Mouse (Mus musculus) heart, adult 2 months (tissue): ENCODE results near the gene Irf1. TPM values are rescaled to one million over a fixed set of nuclear protein-coding genes. Genes with fewer than 3 reads are reported as not detected.
A peak's percentile ranks its signal among the peaks of the same experiment; 100 is the strongest.

Experiments used
- DNase-seq, 2 experiments: peaks; one replicate each; pipeline ENCODE4 v3.0.0; 2021
- H3K27ac ChIP-seq: fragments of 200-600 bp; 2 replicates; pipeline ENCODE4 v1.8.1; 2022
- H3K27me3 ChIP-seq: fragments of 200-500 bp; 2 replicates; pipeline ENCODE4 v1.6.1; 2012; ENCODE audit warnings: mild to moderate bottlenecking, low read length, inconsistent platforms, mixed read lengths; ENCODE audit not compliant: control insufficient read depth, insufficient read depth
- H3K36me3 ChIP-seq: fragments of 200-500 bp; 2 replicates; pipeline ENCODE4 v1.6.1; 2012; ENCODE audit warnings: low read length, inconsistent platforms; ENCODE audit not compliant: control insufficient read depth, insufficient read depth
- H3K4me1 ChIP-seq: fragments of 200-500 bp; 2 replicates; pipeline ENCODE4 v1.6.1; 2011; ENCODE audit warnings: low read length; ENCODE audit not compliant: control insufficient read depth, insufficient read depth
- H3K4me3 ChIP-seq: fragments of 200-600 bp; 2 replicates; pipeline ENCODE4 v1.8.1; 2022
- H3K79me2 ChIP-seq: fragments of 200-500 bp; replicated peaks from 2 replicates; pipeline ENCODE4 v1.6.1; 2012; ENCODE audit warnings: mild to moderate bottlenecking, inconsistent platforms, low read length, moderate library complexity, mixed read lengths; ENCODE audit not compliant: control insufficient read depth, insufficient read depth
- H3K9ac ChIP-seq: fragments of 200-500 bp; 2 replicates; pipeline ENCODE4 v1.6.1; 2012; ENCODE audit warnings: low read depth, mild to moderate bottlenecking, control low read depth, inconsistent platforms, low read length, mixed read lengths
- CTCF ChIP-seq: fragments of 200-600 bp; IDR thresholded peaks from 2 replicates; pipeline ENCODE4 v1.8.1; 2022; ENCODE audit warnings: antibody characterized with exemption, mild to moderate bottlenecking, moderate library complexity
- EP300 ChIP-seq: fragments of 200-500 bp; IDR thresholded peaks from 2 replicates; pipeline ENCODE4 v1.6.1; 2011; ENCODE audit warnings: low read depth, low read length, control low read depth; ENCODE audit not compliant: insufficient read depth
- POLR2A ChIP-seq: fragments of 200-500 bp; IDR thresholded peaks from 2 replicates; pipeline ENCODE4 v1.6.1; 2011; ENCODE audit warnings: mild to moderate bottlenecking, low read depth, low read length, control low read depth; ENCODE audit not compliant: insufficient read depth
- WGBS: fragments of 180-500 bp; shearing (Covaris S2); methylation state at CpG from one replicate; pipeline ENCODE4 v1.1.7; 2018; 5-methylcytosine and 5-hydroxymethylcytosine counted together
- intact Hi-C: fragments of 180-260 bp; cut with DNase I; formaldehyde crosslinking; loops from one replicate; pipeline ENCODE4 v1.15.1; 2025
- long read RNA-seq: library from polyadenylated mRNA; stranded (forward); transcript quantifications from one replicate; pipeline ENCODE4 v2.0.0, GENCODE M21; 2021
- polyA plus RNA-seq: library from polyadenylated mRNA; depleted of rRNA; stranded (reverse); fragments of >200 nt; gene quantifications from 2 replicates; pipeline ENCODE4 v1.2.3, GENCODE M21; 2012; rRNA removed
- total RNA-seq, 2 experiments: library from RNA; stranded (reverse); gene quantifications; 2 replicates each; pipeline ENCODE4 v1.2.3; 2021

Gene Irf1
- total RNA-seq (10 to 100 TPM; 15.2 to 19.7 TPM), polyA plus RNA-seq (20.5 and 28.6 TPM in 2 replicates)
- long read RNA-seq, partial matches to known transcripts: 1 of 4 reads
- long read RNA-seq, other reads (novel, unspliced or antisense): 0 of 4 reads

DNA sequence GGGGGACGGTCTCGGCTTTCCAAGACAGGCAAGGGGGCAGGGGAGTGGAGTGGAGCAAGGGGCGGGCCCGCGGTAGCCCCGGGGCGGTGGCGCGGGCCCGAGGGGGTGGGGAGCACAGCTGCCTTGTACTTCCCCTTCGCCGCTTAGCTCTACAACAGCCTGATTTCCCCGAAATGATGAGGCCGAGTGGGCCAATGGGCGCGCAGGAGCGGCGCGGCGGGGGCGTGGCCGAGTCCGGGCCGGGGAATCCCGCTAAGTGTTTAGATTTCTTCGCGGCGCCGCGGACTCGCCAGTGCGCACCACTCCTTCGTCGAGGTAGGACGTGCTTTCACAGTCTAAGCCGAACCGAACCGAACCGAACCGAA, at the start of gene Irf1:
Irf1 (plus strand) TSS at position 255 of the 365 bp plus-strand sequence.
- intact Hi-C loops: loop anchor here (10.0 kb wide), 1 partner anchor 345 kb away; no protein-coding TSS in a partner anchor
- H3K4me3 ChIP-seq: peak within 1 kb of the TSS; percentile 74
- no peak for TF ChIP-seq EP300
- peak; percentile 98 for TF ChIP-seq POLR2A
- TF ChIP-seq CTCF: no peak
- H3K27ac ChIP-seq: peak within 1 kb of the TSS; percentile 99
- 0 out of 2 replicates have a peak, but pooled peaks cover 1% of the 10 kb centered on the region for H3K79me2 ChIP-seq
- peaks cover 7% of the 10 kb centered on the region for H3K36me3 ChIP-seq
- WGBS: under 1% methylated on average over 40 of the region's 40 CpGs
- no peaks in the 10 kb centered on the region for H3K27me3 ChIP-seq
- DNase-seq: peak; percentile 95 to 98
- peak within 1 kb of the TSS; percentile 97 for H3K9ac ChIP-seq
- H3K4me1 ChIP-seq: peaks cover 20% of the 10 kb centered on the region

DNA sequence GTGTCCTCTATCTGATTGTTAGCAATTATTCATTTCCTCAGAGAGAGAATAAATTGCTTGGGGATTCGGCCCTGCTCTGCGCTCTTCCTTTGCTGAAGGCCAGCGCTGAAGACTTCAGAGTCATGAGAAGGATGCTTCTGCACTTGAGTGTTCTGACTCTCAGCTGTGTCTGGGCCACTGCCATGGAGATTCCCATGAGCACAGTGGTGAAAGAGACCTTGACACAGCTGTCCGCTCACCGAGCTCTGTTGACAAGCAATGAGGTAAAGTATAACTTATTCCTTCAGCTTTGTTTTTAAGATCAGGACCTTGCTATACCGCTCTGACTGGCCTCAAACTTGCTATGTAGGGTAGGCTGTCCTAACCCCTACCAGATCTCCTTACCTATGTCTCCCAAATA, 49.1 kb upstream of the Irf1 start, which contains the start of gene Il5:
Il5 (plus strand) TSS at position 80 of the 400 bp plus-strand sequence.
- no peak for DNase-seq
- no peaks in the 10 kb centered on the region for H3K36me3 ChIP-seq
- H3K4me3 ChIP-seq: no peak within 1 kb of the TSS
- no peaks in the 10 kb centered on the region for H3K27me3 ChIP-seq
- H3K79me2 ChIP-seq: no peaks in the 10 kb centered on the region
- intact Hi-C loops: no loop called here
- WGBS: 73% methylated on average over 6 of the region's 6 CpGs
- H3K4me1 ChIP-seq: no peaks in the 10 kb centered on the region
- H3K27ac ChIP-seq: no peak within 1 kb of the TSS
- TF ChIP-seq CTCF (no peak), EP300 (no peak), POLR2A (no peak)
- H3K9ac ChIP-seq: no peak within 1 kb of the TSS

DNA sequence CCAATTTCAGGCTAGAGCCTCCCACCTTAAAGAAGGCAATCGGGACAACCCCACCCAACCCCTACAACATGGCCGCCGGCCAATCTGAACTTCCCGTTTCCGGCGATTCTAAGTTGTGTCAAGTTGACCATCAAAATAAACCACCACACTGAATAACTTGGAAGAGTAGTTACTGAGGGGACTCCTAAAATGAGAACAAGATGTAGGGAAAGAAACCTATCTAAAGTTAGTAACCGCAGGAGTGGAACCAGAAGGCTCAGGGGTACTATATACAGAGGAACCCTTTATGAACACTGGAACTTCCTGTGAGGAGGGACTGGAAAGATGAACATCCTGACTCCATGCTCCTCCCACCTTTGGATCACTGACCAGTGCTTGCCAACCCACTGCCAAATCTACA, 38.4 kb upstream of the Irf1 start:
- H3K9ac ChIP-seq: no peak overlapping the region
- WGBS: 90% methylated on average over 7 of the region's 7 CpGs
- no peak for TF ChIP-seq CTCF
- TF ChIP-seq EP300: no peak
- no peak for TF ChIP-seq POLR2A
- H3K36me3 ChIP-seq: no peaks in the 10 kb centered on the region
- H3K4me1 ChIP-seq: no peaks in the 10 kb centered on the region
- no peaks in the 10 kb centered on the region for H3K79me2 ChIP-seq
- no peak for DNase-seq
- H3K27ac ChIP-seq: no peak overlapping the region
- intact Hi-C loops: loop anchor here (10.0 kb wide), 1 partner anchor 223 kb away; no protein-coding TSS in a partner anchor
- no peak overlapping the region for H3K4me3 ChIP-seq
- H3K27me3 ChIP-seq: no peaks in the 10 kb centered on the region

DNA sequence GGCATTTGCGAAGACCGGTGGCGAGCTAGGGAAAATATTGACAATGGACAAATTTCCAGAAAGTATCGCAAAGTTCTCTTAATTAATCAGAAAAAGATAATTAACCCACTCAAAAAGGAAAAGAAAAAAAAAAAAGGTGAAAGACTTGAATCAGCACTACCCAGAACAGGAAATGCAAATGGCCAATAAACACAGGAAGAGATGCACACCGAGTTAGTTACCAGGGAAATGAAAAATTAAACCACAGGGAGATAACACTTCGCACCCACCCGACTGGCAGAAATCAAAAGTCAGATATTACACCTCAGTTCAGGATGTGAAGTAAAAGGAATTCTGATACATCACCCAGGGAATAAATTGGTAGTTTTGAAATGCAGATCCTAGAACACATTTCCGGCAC, 37.6 kb upstream of the Irf1 start:
- H3K4me3 ChIP-seq: no peak overlapping the region
- TF ChIP-seq CTCF (no peak), EP300 (no peak), POLR2A (no peak)
- intact Hi-C loops: loop anchor here (10.0 kb wide), 1 partner anchor 223 kb away; no protein-coding TSS in a partner anchor
- no peaks in the 10 kb centered on the region for H3K4me1 ChIP-seq
- H3K27me3 ChIP-seq: no peaks in the 10 kb centered on the region
- H3K9ac ChIP-seq: no peak overlapping the region
- no peaks in the 10 kb centered on the region for H3K36me3 ChIP-seq
- WGBS: 73% methylated on average over 8 of the region's 8 CpGs
- DNase-seq: no peak
- no peaks in the 10 kb centered on the region for H3K79me2 ChIP-seq
- no peak overlapping the region for H3K27ac ChIP-seq

GRCm38 (mm10) chr11:53733824-53734223, 36.0 kb upstream of the Irf1 start:
- WGBS: 82% methylated on average over 7 of the region's 7 CpGs
- H3K4me3 ChIP-seq: no peak overlapping the region
- H3K36me3 ChIP-seq: no peaks in the 10 kb centered on the region
- H3K27me3 ChIP-seq: no peaks in the 10 kb centered on the region
- no peak overlapping the region for H3K9ac ChIP-seq
- no peak for DNase-seq
- intact Hi-C loops: loop anchor here (2.0 to 10.0 kb wide), 2 partner anchors 117 to 221 kb away; no protein-coding TSS in a partner anchor
- no peak overlapping the region for H3K27ac ChIP-seq
- no peaks in the 10 kb centered on the region for H3K79me2 ChIP-seq
- TF ChIP-seq POLR2A (no peak), CTCF (peak; percentile 30)
- H3K4me1 ChIP-seq: no peaks in the 10 kb centered on the region

DNA sequence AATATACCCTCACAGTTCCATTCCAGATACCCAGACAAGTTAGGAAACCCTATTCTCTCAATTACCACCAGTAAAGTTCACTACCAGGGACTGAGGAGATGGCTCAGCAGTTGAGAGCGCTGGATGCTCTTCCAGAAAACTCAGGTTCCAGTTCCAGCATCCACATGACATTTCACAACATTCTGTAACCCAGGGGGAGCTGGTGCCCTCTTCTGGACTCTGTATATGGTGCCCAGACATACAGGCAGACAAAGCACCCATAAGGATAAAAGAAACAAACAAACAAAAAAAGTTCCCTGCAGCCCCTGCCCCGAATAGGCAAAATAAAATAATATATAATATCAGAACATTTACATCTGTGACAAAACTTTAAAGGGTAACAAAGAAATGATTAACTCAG, 35.4 kb upstream of the Irf1 start:
- 75% methylated on average over 2 of the region's 2 CpGs for WGBS
- no peak overlapping the region for H3K9ac ChIP-seq
- DNase-seq: no peak
- no peaks in the 10 kb centered on the region for H3K36me3 ChIP-seq
- H3K27ac ChIP-seq: no peak overlapping the region
- H3K27me3 ChIP-seq: no peaks in the 10 kb centered on the region
- H3K4me3 ChIP-seq: no peak overlapping the region
- intact Hi-C loops: loop anchor here (2.0 to 10.0 kb wide), 2 partner anchors 116 to 220 kb away; no protein-coding TSS in a partner anchor
- no peaks in the 10 kb centered on the region for H3K4me1 ChIP-seq
- H3K79me2 ChIP-seq: no peaks in the 10 kb centered on the region
- TF ChIP-seq EP300 (no peak), POLR2A (no peak), CTCF (no peak)
